Mouse (Mus musculus): ENCODE results near the gene Gm34653.

GRCm38 (mm10) chr2:34827591-34827990 lies 5.2 kb upstream of the Gm34653 start:
- TF ChIP-seq CTCF (IDR thresholded peaks at IDR 0.05; ENCODE audit: extremely low read depth, insufficient read depth, insufficient read length, insufficient replicate concordance) (no peak), POLR2A (IDR thresholded peaks at IDR 0.05; ENCODE audit: low read depth, low read length) (no peak)

All from spleen, adult 2 months (tissue).